Mouse (Mus musculus) myocyte (in vitro differentiated cells): Measurements from ENCODE around the gene Kcnk2.

Experiments
- MYOD1 ChIP-seq, 3 experiments: IDR thresholded peaks; one replicate each; pipeline ENCODE4 v1.6.1; 2011; ENCODE audit warnings: control low read depth in 2 of 3, low read depth in 2 of 3, mild to moderate bottlenecking in 2 of 3, moderate library complexity in 1 of 3; ENCODE audit not compliant: insufficient read length in 2 of 3, control insufficient read depth in 1 of 3
- POLR2A ChIP-seq: IDR thresholded peaks from one replicate; pipeline ENCODE4 v1.6.1; 2011; ENCODE audit warnings: low read depth, mild to moderate bottlenecking, control low read depth, moderate library complexity; ENCODE audit not compliant: insufficient read length
- TCF12 ChIP-seq: IDR thresholded peaks from one replicate; pipeline ENCODE4 v1.6.1; 2011; ENCODE audit warnings: mild to moderate bottlenecking, control low read depth; ENCODE audit not compliant: poor library complexity, insufficient read depth, severe bottlenecking

GRCm38 (mm10) chr1:189359699-189360098 lies 42.4 kb downstream of the Kcnk2 start:
- no peak for TF ChIP-seq TCF12
- no peak for TF ChIP-seq POLR2A
- TF ChIP-seq MYOD1 (IDR thresholded peaks at IDR 0.05; ENCODE audit: control insufficient read depth in 1 of 3, insufficient read length in 2 of 3, low read depth in 2 of 3): no peak
